Mouse (Mus musculus) kidney, adult 9 months (tissue): ENCODE results near the gene Prps1l1.
A peak's percentile ranks its signal among the peaks of the same experiment; 100 is the strongest.

ENCODE experiments used
- DNase-seq: peaks from one replicate; pipeline ENCODE4 v3.0.0; 2022

The Prps1l1 gene

DNA sequence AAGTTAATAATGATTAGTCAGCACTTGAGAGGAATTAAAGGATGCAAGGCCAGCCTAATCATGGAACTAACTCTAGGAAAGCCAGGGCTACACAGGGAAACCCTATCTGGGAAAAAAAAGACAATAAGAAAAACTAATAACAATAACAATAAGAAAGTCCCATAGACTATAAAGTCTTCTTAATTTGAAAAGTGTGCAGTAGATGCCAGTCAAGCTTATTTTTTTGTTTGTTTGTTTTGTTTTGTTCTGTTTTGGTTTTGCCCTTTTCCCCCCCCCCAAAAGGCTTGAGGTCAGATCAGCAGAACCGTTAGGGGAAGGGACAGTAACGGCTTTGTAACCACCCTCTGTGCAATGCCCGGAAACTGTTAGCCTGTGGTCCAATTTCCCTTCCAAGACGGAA lies at the start of gene Prps1l1:
TSS of gene Prps1l1 (plus strand) at position 301 of the 400 bp plus-strand sequence.
- no peak for DNase-seq

DNA sequence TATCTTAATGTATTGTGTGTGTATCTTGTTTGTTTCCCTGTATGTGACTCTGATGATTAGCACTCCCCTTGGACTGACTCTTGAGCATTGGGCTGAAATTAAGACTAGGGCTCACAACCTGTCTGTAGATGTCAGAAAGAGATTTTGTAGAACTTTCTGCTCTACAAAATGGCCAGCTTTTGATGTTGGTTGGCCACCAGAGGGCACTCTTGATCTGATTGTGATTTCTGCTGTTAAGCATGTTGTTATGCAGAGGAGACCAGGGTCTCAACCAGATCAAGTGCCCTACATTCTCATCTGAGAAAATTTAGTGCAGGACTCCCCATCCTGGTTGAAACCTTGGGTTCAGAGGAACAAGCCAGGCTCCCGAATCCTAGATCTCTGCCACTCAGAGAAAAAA lies 46.6 kb upstream of the Prps1l1 start:
- DNase-seq: peak; percentile 28

DNA sequence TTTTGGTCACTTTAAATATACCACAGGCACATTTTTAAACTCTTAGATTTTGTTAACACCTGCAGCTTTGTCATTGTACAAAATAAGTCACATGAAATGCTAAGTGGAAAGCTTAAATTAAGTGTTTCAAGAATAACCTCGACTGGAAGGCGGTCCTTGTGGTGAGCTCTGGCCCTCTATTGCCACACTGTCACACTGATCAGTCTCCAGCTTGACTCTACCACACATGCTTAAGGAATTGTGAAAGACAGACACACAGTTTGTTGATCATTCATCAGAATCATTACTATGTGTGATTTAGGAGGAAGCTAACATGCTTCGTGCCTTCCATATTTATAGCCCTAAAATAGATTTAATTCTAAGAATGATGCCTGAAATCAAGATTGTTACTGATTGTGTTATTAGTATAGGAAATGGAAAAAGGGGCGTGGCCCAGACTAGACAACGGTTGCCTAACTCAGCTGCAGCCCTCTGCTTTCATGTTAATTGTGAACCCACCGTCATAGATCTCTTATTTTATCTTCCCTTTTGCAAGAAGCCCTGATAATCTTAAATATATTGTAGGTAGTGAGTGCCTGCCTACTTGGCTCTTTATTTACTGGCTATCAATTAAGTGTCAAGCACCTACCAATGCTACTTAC lies 35.4 kb upstream of the Prps1l1 start:
- DNase-seq: no peak

DNA sequence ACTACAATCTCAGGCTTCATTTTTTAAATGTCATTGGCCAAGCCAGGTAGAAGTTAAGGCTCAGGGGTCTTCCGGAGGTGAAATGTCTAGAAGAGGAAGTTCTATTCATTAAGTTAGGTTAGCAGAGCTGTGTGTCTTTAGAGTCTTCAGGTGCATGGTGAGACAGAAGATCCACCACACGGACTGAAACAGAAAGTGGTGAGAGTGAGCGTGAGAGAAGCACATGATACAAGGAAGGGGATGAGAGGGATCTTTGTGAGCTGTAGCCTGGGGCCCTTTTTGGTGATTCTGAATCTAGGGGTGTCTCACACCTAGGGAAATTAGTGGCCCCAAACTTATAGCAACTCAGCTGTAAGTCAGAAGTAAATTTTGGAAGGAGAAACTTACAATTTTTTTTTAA lies 8.6 kb upstream of the Prps1l1 start:
- DNase-seq: no peak

DNA sequence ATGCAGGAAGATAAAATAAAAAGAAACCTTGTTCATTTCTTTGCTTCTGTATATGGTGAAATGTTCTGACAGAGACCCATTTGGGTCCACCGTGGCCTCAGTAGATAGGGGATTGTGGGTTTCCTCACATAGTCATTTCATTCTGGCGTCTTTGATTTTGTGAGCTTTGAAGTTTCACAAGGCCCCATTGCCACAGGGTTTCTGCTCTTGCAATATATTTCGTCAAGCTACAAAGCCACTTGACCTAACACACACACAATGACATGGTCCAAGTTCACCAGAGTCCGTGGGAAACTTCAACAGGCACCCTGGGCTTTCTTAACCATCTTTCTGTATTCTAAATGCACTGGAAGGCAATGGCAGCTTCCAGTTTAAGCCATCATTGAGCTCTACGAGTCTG lies 1.3 kb downstream of the Prps1l1 start:
- DNase-seq: no peak

DNA sequence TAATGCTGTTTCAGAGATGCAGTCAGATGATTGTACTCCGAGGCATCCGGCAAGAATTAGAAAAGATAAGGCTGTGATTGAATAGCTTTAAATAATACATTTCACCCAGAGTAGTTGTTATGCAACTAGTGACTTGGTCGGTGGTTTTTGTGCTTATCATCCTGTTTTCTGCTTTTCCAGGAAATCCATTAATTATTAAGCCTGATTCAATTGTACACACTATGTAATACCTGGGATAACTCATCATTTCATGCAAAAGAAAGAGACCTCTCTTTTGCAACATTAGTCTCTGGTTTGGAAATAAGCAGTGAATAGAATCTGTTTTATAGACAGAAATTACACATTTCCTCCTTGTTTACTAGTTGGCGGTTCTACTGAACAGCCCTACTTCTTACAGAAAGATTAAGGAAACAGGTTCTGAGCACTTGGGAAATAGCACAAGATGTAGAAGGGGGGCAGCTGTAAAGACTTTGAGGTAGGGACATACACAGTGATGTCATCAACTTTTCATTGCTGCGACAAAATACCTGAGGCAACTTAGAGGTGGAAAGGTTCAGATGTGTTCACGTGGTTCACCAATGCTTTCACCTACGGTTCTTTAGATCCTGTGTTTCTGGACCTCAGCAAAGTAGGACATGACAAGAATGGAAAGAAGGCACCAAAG lies 5.1 kb downstream of the Prps1l1 start:
- DNase-seq: no peak

DNA sequence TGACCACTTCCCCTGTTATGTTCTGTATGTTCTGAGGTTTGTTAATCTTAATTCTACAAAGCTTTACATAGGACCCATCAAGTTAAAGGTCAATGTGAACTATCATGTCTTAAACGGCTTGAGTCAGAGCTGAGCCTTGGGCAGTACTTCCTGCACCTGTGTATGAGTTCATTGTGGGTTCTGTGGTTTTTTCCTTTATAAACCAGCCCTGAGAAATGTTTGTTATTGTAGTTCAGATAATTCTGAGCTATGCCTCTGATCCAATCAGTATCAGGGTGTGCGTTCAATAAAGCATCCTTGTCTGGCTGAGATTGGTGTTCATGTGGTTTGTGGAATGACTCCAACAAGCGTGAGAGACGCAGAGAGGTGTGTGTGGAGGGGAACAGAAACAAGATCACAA lies 5.8 kb downstream of the Prps1l1 start:
- no peak for DNase-seq

DNA sequence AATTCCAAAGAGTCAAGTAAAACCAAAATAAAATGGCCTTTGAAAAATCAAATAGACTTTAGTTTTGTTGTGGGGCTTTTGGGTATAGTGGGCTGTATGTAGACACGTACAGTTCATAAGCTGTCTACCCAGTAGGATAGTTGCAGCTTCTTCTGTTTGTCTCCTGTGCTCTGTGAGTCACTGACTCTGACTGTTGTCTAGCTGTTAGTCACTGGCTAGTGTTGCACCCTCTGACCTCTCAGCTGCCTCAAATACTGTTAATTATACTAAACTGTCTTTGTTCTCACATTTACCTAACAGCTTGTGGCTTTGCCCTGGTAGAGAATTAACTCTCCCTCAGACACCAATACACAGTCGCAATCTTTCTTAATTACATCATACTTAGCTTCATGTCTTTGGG lies 7.3 kb downstream of the Prps1l1 start:
- DNase-seq: no peak

DNA sequence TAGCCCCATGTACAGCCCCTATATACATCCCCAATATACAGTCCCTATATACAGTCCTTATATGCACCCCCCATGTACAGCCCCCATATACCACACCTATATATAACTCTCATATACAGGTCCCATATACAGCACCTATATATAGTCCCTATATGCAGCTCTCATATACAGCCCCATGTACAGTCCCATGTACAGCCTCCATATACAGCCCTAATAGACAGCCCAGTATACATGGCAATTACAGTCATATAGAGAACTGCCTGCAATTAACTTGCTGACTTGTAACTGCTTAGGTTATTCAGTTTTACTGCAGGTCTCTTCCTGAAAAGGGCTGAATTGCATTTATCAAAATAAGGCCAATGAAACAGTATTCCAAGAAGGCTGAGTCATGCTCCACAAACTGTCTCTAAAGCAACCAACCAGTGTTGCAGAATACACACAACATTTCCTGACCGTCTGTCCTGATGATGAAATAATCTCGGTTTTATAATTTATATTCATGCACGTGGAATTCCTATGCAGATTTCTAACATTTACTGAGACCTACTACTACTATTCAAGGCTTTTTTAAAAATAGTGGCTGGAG lies 13.1 kb downstream of the Prps1l1 start:
- DNase-seq: no peak

DNA sequence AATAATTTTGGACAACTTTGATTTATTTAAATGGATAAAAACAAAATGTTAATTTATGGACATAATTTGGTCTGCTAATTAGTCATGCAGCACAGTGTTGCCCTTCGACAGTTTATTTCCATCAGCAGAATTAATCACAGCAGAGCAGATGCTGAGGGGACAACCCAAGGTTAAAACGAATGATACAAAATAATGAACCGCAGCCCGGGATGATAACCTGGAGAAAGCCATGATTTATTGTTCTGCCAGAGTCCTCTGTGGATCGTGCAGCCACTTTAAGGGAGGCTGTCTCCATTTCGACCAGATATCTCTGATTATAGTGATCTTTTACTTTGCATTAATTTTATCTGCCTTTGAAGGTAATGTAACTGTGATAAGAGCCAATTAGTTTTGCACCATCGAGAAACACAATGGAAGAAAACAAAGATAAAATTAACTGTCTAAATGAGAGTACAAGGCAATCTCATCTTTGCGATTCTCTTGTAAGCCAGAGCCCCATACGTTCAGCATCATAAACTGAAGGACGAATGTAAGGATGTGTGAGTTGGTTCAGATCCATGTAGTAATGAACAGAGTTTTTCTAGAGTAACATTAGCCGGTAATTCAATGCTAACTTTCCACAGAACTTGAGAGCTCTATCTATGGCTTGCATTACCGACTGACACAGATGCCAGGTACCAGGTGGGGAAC lies 14.4 kb downstream of the Prps1l1 start:
- no peak for DNase-seq

DNA sequence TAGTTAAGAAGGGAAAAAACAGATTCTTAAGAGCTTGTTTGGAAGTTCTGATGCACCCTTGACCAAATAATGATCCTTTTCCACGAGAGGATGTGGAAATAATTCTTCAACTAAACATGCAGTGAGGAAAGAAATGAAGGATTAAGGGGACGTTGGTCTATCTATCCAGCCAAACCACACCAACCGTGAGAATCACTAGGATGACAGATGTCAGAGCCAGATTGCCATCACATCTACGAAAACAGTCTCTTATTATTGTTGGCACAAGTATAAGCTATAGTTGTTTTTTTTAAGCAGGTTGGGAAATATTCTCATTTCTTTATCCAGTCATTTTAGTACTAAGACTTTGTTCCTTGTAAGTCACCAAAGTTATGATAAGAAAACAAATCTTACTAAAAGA lies 15.8 kb downstream of the Prps1l1 start:
- DNase-seq: no peak

DNA sequence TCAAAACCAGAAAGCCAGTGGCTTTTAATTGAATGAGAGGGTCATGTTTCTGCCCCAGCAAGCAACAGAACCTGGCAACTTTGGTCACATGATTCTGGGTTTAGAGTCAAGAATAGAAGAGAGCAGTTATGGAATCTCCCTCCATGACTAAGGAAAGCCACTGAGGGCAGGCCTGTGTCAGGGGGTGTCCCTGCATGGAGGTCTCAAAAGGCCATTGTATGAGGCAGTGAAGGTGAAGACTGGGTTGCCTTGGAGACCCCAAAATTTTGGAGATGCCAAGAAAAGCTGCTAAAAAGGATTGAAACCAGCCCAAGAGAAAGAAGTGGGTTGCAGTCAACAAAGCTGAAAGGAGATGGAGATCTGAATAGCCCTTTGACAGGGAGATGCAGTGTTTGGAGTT lies 21.2 kb downstream of the Prps1l1 start:
- DNase-seq: no peak

DNA sequence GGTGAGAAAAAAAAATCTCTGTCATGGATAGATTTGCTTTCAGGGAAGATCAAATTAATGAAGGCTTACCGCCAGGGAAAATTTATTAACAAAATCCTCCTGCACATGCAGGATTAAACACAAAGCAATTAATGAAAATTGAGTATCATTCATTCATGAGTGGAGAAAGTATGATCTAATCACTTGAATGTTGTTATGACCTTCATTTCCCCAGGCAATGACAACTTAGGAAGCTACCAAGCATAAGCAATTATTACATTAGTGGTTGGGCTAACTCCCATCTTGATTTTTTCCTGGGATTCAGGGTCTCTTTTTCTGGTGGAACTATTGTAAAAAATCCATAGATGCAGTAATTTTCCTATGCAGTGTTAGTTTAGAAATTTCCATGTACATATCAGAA lies 23.3 kb downstream of the Prps1l1 start:
- no peak for DNase-seq

DNA sequence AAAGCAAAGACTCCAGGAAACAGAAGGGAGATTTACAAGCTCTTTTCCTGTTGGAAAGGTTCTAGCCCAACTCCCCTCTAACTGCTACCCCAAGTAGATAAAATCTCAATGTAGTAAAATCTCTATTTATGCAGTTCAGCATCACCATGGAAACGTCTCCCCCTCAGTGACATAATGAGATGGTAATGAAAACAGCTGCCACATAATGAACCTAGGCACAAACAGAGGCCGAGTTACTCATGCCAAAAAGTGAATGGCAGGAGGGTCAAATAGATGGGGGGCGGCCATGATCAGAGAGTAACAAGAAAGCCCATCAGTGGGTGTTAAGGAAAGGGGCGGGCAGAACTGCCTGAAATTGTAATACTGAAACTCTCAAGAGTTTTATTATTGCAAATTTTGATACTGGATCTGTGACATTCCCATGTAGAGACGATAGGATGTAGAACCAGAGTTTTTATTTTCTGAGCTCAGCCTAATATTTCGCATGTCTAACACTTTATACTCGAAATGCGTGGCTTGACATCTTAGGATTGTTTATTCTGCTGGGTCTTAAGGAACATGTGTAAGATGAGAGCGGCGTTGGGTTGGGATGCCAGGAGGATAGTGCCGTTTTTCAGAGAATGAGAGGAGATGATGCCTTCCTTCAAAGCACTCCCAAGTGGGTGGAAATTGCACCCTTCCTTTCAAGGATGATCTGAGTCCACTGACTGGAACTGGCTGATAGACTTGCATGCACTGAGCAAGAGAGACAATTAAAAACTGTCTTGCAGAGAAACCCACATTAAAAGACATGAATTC lies 24.0 kb downstream of the Prps1l1 start:
- peak; percentile 13 for DNase-seq

DNA sequence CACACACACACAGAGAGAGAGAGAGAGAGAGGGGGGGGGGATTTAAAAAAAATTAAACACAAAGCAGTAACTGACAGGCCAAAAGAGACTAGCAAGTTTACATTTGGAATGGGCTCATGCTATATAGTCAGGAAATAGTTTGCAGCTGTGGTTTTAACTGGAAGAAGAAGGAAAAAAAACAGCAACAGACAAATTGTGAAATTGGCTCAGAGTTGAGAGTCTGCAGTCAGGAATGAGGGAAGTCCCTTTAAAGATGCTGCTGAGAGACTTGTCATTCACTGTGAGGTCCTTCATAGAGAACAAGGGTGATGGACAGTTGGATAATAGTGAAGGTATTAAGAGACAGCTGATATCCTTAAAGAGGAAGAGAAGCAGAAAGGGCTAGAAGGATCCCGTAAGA lies 26.9 kb downstream of the Prps1l1 start:
- no peak for DNase-seq

DNA sequence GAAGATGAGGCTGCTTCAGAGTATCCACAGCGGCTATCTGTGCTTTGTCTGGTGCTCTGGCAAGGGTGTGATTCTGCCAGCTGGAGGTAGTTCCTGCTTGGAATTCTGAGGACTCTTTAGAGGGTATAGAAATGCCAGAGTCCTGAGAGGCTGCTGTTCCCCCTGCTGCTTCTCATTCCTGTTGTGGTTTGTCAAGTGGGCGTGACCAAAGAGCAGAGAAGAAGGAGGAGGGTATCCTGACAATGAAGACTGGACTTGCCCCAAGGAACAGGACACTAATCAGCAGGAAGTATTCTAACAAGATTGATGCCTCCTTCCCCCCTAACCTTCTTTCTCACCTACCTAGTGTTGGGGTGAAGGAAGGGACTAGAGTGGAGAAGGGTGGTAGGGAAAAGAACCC lies 29.4 kb downstream of the Prps1l1 start:
- no peak for DNase-seq

DNA sequence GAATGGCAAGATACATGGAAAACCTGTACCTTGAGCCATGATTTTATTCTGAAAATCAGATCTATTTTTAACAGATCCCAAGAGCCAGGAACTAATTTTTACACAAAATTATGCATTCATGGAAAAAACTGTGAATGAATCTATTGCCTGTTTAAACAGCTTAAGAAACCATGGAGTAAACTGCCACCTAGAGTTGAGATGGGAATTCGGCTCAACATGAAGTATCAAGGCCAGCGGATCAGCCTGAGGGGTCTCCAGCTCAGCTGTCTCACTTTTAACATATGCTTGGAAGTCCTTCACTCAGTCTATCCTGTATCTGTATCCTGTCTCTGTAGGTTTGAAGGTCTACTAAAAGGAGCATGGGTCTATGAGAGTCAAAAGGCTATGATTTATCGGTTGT lies 31.5 kb downstream of the Prps1l1 start:
- DNase-seq: no peak

DNA sequence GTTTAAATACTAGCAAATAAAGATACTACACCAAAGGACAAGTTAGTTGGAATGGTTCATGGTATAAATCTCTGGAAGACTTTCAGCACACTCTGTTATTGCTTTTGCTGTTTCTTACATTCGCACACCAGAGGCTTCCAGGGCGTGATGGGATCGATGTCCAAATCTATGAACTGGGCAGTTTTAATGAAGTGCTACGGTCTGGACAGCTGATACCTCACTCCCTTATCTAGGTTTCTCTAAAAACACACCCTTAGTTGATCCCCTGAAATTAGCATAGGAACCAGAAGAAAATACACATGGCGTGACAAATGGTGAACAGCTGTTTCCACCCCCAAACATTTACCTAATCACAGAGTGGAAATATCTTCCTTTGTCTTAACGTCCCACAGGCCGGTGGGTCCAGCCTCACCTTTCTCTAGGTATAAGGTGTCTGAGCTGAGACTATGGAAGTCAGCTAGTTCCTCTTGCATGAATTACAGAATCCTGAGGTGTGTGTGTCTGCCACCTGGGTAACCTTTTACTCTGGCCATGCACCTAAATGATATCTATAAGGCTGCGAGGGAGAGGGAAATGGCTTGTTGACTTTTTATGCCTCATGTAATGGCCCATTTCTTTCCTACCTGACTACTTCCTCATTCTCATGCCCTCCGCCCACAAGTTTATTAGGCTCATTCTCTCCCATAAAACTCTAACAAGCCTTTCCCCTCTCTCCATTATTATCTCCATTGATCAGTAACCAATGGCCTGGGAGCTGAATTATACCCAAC lies 32.1 kb downstream of the Prps1l1 start:
- DNase-seq: no peak

DNA sequence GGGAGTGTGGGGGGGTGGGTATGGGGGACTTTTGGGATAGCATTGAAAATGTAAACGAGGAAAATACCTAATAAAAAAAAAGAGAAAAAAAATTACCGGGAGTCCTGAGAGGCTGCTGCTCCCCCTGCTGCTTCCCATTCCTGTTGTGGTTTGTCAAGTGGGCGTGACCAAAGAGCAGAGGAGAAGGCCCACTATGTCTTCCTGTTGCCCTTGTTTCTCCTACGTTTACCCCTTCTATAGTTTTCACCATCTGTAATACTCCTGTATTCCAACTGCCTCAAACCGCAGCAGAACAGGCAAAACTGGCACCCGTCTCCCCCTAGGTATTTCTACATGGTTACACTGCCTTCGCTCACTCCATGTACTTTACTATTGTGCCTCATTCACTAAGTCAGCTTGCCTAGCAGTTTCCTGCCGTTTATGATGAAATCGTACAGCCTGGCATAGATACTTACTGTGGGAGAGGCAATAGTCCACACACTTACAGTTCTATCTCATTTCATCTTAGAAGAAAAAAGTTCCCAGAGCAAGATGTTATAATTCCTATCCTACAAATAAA lies 34.2 kb downstream of the Prps1l1 start:
- no peak for DNase-seq

DNA sequence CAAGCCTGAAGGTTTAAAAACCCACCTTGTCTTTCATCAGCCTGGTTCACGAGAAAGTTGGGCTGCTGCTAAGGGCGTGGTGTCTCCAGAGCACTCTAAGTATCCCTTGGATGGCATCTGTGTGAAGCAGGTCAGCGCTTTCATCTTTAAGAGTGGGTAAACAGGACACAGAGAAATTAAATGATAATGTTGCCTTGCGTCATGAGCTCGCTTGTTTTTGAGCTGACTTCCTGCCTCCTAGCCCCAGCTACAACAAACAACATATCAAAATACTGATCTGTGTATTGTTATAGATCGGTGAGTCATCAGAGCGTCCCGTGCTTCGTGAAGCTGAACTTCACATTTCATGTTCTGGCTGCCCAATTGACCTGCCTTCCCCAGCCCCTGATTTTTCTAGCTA lies 36.7 kb downstream of the Prps1l1 start:
- DNase-seq: no peak

DNA sequence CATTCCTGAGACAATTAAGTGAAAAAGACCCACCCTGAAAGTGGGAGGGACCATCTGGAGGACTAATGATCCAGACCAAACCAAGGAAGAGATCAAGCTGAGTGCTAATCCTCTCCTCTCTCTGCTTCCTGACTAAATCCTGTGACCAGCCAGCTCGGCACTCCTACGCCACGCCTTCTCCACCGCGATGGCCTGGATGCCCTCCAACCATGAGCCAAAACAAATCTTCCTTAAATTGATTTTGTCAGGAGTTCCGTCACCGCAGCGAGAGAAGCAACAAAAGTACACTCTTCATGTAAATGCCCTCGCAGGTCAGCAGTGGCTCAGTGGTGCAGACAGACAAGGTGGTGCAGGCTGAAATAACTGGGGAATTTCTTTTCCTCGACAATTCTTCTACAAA lies 37.5 kb downstream of the Prps1l1 start:
- DNase-seq: no peak

DNA sequence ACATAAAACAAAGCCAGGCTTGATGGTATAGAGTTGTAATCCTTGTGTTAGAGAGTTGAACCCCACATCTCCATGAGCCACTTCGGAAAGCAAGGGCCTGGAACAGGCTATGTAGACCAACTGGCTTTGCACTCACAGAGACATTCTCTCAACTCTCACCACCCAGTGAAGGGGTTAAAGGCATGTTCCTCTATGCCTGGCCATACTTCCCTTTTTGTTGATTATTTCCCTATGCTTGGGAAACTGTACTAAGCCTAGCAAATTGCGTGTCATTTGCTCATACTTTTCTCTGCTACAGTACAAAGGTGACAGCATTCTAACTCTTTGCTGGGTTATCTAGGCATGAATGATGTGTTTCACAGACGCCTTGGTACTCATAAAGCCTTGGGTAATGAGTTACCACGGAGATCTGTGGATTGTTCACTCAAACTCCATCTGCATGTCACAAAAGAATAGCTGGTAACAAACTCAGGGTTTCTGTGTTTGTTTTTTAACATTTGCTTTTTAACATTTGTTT lies 41.4 kb downstream of the Prps1l1 start:
- no peak for DNase-seq
